Mouse (Mus musculus) thymus, postnatal 36 days (tissue): ENCODE results near the gene Gjb5.

Experiments
- DNase-seq, 2 experiments: peaks; one replicate each; pipeline ENCODE4 v3.0.0; 2022; ENCODE audit warnings: mixed read lengths in 2 of 2

Gjb5 gene

DNA sequence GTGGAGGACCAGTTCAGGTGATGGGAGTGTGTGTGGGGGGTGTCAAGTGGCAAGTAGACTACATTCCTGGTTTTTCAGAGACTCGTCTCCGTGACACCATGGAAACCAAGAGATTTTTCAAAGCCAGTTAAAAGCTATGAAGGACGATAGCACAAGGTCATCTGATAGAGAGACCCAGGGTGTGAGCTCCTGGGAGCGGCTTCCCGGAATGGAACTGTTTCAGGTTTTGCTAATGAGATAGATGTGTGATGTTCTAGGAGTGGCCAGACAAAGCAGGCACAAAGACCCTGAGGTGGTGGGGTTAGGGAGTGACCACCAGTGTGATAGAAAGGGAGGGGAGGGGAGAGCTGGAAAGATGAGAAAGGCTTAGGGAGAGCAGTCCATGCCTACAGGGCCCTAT, 13.0 kb downstream of the Gjb5 start:
- DNase-seq: no peak

DNA sequence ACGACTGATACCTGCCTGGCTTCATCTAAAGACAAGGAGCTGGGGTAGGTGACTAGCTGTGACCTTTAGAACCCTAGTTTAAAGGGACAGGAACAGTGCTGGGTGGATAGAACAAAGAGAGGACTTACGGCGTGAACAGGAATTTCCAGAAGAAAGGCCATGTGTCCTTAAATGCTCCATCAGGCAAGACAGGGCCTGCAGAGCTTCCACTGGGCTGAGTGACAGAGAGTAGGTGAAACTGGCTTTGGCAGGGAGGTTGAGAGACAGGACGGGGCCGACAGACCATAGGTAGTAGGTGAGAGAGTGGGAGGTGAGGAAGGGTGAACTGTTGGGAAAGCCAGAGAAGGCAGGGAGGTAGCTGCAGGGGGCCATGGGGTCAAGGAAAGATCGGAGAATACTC, 16.6 kb downstream of the Gjb5 start:
- no peak for DNase-seq

DNA sequence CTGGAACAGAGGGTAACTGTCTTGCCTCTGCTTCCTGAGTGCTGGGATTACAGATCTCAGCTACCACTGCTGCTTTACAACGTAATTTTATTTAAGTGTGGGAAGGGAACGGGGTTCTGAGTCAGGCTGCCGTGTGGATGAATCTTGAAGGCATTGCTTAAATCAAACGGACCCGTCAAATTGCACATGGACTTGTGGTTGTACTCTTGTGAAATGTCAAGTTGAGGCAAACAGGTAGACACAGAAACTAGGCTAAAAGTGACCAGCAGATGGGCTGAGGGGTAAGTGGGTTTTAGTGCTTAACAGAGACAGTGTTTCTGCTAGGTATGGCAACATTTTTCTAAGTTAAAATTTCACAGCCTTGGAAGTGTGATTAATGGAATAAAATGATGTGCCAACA, 20.3 kb downstream of the Gjb5 start:
- no peak for DNase-seq

DNA sequence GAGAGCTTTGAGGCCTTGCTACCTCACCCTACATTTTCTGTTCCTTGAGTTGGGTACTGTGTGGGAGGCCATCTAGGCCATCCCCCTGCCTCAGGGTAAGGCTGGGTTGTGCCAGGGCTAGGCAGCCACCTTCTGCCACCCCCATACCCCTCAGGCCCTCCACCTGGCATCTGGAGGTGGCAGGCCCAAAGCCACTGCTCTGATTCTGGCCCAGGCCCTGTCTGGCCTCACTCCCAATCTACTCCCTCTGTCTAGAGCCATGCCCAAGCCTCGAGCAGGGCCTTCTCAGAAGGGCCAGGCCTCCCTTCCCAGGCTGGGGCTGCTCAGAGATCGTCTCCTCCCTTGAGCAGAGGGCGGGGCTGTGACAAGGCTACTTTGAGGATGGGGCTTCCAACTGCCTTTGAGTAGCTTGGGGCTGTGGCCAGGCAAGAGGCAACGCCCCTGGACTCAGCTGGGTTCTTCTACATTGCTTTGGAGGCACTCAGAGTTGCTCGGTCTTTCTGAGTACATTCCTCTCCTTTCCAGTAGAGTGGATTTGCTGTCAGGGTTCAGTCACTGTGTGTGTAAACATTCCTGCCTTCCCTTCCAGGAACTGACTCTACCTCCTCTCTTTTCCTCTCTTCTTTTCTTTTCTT, 23.0 kb downstream of the Gjb5 start:
- no peak for DNase-seq

DNA sequence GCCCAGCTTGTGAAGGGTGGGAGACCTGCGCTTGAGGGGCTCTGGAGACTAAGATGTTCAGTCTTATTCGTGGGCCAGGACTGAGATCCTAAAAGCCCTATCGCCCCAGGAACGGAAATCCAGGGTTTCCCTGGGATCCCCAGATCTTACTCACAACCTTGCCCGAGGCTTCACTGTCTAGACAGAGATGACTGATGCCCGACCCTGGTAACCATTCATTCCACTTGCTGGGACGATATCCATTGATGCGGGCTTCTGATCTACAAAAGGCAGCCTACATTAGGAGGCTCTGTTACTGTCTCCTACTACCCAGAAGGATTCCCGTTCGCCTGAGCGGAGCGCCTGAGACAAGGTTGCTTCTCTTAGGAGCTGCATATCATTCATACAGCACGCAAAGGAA, 26.8 kb downstream of the Gjb5 start:
- no peak for DNase-seq

DNA sequence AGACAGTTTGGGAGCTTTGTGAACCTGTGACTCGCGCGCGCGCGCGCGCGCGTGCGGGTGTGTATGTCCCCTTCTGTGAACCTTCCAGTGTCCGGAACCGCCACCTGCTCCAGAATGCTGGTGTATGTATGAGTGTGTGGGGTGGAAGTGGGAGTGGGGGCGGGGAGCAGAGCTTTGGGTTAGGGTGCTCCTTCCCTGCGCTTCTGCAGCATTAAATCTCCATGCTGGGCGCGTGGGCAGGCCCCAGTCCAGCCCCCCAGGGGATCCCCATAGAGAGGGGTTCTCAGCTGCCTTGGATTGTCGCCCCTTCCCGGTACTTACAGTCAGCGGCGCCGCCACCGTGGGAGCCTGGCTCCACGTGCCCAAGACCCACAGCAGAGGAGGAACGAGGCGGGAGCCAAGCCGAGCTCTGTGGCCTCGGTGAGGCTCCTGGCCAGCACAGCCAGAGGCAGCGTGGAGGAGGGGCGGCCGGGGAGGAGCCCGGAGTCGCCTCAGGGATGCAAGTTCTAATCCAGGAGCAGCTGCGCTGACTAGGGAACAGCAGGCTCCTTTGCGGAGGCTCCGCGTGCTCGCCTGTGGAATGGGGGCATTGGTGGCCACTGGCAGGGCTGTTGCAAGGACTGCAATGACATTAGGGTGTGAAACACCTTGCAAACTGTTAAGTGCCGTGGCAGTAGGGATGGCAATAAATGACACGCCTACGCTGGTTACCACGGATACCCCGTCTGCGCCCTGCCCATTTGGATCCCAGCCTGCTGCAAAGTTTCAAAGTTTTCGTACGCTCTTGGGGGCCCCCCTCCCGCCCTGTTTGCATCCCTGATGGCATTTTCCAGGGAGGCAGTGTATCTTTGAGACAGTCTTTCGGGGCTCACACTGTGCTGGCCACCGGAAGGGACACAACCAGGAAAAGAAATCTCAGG, 27.5 kb downstream of the Gjb5 start, which contains the start of gene Gjb3:
TSS of gene Gjb3 (minus strand) at position 664 of the 920 bp plus-strand sequence.
- DNase-seq: no peak

DNA sequence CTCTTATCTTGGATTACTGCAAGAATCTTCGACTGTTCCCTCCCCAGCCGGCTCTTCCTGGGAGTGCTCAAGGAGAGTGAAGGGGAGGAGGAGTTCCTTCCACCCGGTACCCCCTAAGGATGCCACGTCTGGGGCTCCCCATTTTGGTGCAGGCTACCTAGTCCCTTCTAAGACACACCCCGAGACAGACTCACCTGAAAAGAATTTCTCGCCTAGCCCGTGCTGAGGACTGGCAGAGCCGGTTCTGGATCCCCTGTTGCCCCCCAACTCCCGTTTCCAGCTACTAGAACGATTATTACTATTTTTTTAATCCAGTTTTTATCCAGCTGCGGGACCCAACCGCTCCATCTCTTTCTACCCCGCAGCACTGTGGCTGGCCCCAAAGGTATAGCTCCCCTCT, 28.2 kb downstream of the Gjb5 start:
- no peak for DNase-seq

DNA sequence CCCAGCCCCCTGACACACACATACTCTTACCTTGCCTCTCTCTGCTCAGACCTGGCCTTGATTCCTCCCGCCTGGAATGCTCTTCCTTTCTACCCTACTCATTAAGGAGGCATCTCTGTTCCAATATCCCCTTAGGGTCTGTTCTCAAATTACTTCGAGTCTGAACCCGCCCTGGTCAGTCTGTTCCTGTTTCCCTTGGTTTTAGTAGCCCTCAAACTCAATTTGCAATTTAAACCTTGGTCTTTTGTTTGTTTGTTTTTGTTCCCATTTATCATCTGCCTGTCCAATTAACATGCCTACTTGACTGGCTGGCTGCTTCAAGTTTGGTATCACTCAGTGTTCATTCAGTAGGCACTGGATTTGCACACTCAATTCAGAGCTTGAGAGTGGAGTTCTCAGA, 28.9 kb downstream of the Gjb5 start:
- no peak for DNase-seq

DNA sequence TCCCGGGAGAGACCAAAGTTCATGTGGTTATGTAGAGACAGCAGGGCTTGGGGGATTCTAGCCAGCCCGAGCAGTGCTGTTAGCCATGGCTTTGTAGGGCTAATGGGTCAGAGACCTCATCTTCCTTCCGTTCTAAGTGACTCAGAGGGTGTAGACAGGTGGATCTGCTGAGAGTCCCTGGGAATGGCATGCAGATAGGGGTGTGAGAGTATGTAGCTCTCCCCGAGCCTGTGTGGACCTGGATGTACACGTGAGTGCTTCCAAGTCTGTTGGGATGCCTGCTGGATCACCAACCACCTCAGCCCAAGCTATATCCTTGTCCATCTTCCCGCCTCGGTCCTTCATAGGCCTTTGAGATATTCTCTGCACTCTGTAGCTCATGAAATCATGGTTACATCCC, 29.6 kb downstream of the Gjb5 start:
- DNase-seq: no peak

DNA sequence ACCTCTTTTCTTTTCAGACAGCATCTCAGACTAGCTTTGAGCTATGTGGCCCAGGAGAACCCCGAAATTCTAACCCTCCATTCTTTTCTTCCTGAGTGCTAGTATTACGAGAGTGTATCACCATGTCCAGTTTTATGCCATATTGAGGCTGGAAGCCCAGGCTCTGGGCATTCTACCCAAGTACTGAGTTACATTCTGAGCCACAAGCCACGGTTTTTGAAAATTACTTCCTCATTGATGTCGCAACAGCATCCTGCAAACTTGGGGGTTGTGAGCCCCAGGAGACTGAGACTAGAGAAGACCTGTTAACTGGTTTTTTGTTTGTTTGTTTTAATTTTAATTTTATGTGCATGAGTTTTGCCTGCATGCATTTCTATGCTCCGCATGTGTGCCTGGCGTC, 30.2 kb downstream of the Gjb5 start:
- no peak for DNase-seq

DNA sequence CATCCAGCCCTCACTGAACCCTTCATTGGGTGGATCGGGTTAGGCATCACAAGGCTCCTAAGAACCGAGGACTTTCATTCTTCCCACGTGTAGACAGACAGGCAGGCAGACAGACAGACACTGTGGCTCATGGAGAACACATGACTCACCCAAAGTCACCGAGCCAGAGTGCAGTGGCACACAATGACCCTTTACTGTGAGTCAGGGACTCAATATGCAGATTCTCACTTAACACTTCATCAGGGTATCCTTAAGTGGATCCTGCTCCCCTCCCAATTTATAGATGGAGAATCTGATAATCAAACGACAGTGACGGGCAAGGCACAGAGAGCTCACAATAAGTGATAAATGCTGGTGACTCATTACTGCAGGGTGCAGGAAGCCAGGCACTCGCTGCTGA, 30.7 kb downstream of the Gjb5 start:
- no peak for DNase-seq

DNA sequence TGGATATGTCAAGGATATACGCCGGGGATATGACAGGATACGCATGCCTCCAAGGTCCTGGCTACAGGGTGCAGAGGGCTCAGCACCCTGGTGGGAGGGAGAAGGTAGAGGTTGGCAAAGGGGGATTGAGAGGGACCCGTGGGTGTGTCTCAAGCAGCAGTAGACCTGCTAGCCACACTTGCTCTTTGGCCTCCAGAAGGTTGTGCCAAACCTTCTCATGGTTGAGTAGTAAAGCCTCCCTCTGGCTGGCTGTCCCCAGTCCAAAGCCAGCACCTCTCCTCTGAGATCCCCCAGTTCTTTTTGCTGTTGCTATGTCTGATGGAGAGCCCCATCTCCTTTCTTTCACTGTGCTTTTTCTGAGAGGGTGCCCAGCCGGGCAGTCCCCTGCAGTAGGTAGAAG, 32.7 kb downstream of the Gjb5 start:
- no peak for DNase-seq

DNA sequence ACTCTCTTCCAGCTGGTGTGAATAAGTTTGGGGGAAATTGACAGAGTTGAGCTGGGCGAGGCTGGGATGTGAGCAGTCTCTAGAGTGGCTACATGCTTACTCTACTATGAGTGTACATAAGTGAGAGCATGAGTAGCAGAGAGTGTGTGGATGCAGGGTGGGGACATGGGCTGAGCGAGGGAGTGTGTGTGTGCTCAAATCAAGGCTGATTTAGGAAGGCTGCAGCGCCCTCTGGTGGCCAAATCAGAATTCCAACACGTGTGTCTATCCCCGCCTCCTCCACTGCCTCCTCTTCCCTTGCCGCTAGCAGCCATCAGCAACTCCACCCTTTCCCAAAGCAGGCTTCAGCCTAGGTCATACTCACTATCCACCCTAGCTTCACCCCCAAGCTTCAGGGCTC, 33.2 kb downstream of the Gjb5 start:
- peak; percentile 39 to 58 for DNase-seq

- no peak for DNase-seq
These were observed 33.7 kb downstream of the Gjb5 start for GRCm38 (mm10) chr4:127324296-127324695.

DNA sequence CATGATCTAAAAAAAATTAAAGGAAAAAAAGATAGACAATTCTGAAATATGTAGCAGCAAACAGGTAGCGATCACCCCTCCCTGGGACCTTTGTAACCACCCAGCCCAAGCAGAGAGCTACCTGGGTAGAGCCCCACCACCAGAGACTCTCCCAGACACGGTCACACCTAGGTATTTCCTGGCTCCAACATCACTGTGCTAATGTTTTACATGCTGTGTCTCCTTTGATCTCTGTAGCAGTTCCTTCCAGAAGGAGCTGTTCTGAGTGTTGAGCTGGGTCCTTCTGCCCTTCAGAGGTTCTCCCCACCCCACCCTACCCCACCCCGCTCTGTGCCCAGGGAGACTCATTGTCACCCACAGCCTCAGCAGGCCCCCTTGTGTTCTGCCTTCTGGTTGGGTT, 34.3 kb downstream of the Gjb5 start:
- DNase-seq: no peak

DNA sequence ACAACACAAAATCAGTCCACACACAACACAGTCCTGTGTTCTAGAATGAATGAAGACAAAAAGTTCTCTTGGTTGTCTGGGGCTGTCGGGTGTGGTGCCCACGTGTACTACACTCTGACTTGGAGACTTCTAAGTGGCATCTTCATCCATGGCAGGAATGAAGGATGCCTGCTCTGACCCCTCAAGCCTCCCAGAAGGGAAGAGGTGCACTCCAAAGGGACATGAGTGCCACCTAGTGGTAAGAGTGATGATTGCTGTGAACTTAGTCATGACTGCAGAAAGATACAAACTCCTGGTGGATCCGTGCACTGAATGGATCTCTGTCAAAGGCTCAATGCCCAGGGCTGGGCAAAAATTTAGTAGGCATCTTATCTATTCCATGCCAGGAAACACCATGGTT, 38.4 kb downstream of the Gjb5 start:
- peak in 1 of 2 experiments; percentile 16 for DNase-seq

DNA sequence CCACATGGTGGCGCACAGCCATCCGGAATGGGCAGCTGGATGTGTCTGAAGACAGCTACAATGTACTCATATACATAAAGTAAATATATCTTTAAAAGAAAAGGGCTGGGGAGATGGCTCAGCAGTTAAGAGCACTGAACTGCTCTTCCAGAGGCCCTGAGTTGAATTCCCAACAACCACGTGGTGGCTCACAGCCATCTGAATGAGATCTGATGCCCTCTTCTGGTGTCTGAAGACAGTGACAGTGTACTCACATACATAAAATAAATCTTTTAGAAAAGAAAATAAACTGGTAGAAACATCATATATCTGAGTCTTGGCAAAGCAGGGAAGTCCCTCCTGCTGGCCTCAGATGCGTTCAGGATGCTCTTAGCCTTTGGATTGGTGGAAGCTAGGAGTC, 40.8 kb downstream of the Gjb5 start:
- no peak for DNase-seq

DNA sequence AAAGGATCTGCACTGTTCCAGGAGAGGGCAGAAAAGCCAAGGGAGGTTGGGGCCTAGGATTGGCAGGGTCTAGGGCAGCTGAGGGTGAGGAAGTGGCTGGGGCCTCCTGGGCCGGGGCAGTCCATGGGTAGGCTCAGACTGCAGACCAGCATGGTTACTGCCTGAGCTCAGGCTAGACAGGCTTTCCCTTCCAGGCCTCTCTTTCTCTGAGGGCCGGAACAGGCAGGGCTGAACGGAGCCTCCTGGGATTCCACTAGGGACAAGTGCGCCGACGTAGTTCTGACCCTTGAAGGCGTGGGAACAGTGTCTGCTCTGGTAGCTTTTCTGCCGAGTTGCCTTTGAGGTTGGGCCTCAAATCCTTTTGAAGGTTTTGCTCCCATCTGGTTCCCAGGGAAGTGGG, 42.2 kb downstream of the Gjb5 start:
- DNase-seq: no peak

- no peak for DNase-seq
These were observed 43.4 kb downstream of the Gjb5 start for GRCm38 (mm10) chr4:127314585-127314984.

GRCm38 (mm10) chr4:127313861-127314260, 44.1 kb downstream of the Gjb5 start, which contains the start of gene Gja4:
Gene Gja4 (minus strand): TSS chr4:127314039.
- peak; percentile 34 to 45 for DNase-seq

GRCm38 (mm10) chr4:127312349-127312748, 45.6 kb downstream of the Gjb5 start:
- DNase-seq: no peak

DNA sequence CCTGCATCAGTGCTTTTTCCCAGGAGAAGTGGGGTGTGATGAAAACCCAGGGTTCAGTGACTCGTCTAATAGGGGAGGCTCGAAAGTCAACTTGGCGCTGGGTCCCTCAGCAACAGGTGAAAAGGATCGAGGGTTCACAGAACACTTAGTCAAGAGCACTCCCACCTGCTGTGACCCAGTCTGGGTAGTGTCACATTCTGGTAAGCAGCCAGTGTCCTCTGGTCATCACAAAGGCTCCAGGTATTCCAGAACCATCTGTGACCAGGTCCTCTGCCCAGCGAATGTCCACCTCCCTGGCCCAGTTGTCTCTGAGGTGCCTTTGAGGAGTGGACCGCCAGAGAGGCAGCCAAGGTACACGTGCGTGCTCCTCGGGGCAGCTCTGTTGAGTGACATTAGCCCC, 46.4 kb downstream of the Gjb5 start:
- DNase-seq: no peak

DNA sequence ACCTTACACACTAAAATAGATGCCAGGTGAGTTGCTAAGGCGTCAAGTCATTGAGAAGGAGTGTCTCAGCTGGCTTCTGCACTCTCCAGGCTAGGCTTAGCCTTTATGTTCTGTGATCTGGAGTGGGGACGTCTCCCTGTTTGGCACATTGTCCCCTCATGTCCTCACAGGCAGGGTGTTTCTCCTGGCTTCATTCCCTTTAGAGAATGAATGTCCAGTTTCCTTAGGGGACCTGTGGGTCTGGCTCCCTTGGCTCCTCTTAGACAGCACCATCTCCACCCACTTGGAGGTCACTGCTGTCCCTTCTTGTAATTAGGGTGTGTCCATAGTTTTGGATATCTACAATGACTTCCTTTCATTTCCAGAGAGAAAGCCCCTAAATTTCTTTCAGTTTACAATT, 51.1 kb downstream of the Gjb5 start:
- no peak for DNase-seq
